Mouse (Mus musculus): ENCODE data around the gene Lamb3. TPM values are rescaled to one million over a fixed set of nuclear protein-coding genes. Genes with fewer than 3 reads are reported as not detected.
"Not testable (repeated sequence)": the region's sequence is repeated elsewhere in the genome, so short reads cannot be mapped to it uniquely, and the experiment has no call there.

The Lamb3 gene
- total and polyA plus RNA-seq, 3 experiments: 10.1 to 14.6 (median 12.3) TPM

- in situ Hi-C loops (cut with MboI; ENCODE audit: low pct_ligation_motif_present, low pct_unique_long_range_greater_than_20kb, low sequenced_read_pairs): no loop called here
- Histone ChIP-seq H3K4me2 (ENCODE audit: insufficient read depth, low read depth, poor library complexity, severe bottlenecking) (no peak overlapping the region), H3K4me1 (ENCODE audit: control insufficient read depth in 1 of 2, insufficient read depth in 2 of 2) (no peaks in the 10 kb centered on the region), H3K27ac (ENCODE audit: insufficient read depth, low read depth) (no peak overlapping the region), H3K9me3 (replicated peaks; ENCODE audit: low read length) (no peaks in the 10 kb centered on the region), H3K9ac (ENCODE audit: insufficient read depth, low read depth) (no peak overlapping the region), H3K27me3 (replicated peaks) (no peaks in the 10 kb centered on the region), H3K36me3 (replicated peaks in 1 of 2; ENCODE audit: control insufficient read depth in 1 of 2, insufficient read depth in 1 of 2, low read length in 1 of 2) (peaks cover 0 to 14% of the 10 kb centered on the region in 2 experiments), H3K79me2 (replicated peaks; ENCODE audit: control insufficient read depth, extremely low read depth, insufficient read depth, poor library complexity, severe bottlenecking) (no peaks in the 10 kb centered on the region), H3K4me3 (replicated peaks in 1 of 3; ENCODE audit: low read depth in 2 of 3, low read length in 2 of 3, poor library complexity in 1 of 3) (no peak overlapping the region)
- no peak for TF ChIP-seq EP300 (IDR thresholded peaks at IDR 0.05; ENCODE audit: low read length)
- no peak for TF ChIP-seq ELF1 (IDR thresholded peaks at IDR 0.05; ENCODE audit: low read depth, low read length)
- TF ChIP-seq JUN (IDR thresholded peaks at IDR 0.05; ENCODE audit: insufficient read depth, low read depth, low read length): no peak
- TF ChIP-seq USF1 (IDR thresholded peaks at IDR 0.05; ENCODE audit: low read depth, low read length): no peak
- TF ChIP-seq HCFC1 (IDR thresholded peaks at IDR 0.05; ENCODE audit: low read depth, low read length): no peak
- no peak for TF ChIP-seq SIN3A (IDR thresholded peaks at IDR 0.05; ENCODE audit: low read length)
- no peak for TF ChIP-seq ZKSCAN1 (IDR thresholded peaks at IDR 0.05; ENCODE audit: borderline replicate concordance, low read depth, low read length)
- DNase-seq (ENCODE audit: extremely low read depth): no peak
- dilution Hi-C loops (cut with MboI; ENCODE audit: extremely low pct_ligation_motif_present, extremely low pct_unique_long_range_greater_than_20kb, low sequenced_read_pairs): no loop called here
These were observed 73.8 kb downstream of the Lamb3 start for GRCm38 (mm10) chr1:193281344-193281743.

GRCm38 (mm10) chr1:193284228-193284779 lies 76.8 kb downstream of the Lamb3 start:
- Histone ChIP-seq H3K4me3 (replicated peaks in 1 of 3; ENCODE audit: low read depth in 2 of 3, low read length in 2 of 3, poor library complexity in 1 of 3) (no peak overlapping the region), H3K36me3 (replicated peaks in 1 of 2; ENCODE audit: control insufficient read depth in 1 of 2, insufficient read depth in 1 of 2, low read length in 1 of 2) (peaks cover 0 to 11% of the 10 kb centered on the region in 2 experiments), H3K27ac (ENCODE audit: insufficient read depth, low read depth) (no peak overlapping the region), H3K4me2 (ENCODE audit: insufficient read depth, low read depth, poor library complexity, severe bottlenecking) (no peak overlapping the region), H3K9me3 (replicated peaks; ENCODE audit: low read length) (no peaks in the 10 kb centered on the region), H3K79me2 (replicated peaks; ENCODE audit: control insufficient read depth, extremely low read depth, insufficient read depth, poor library complexity, severe bottlenecking) (no peaks in the 10 kb centered on the region), H3K4me1 (ENCODE audit: control insufficient read depth in 1 of 2, insufficient read depth in 2 of 2) (peaks cover 0 to 4% of the 10 kb centered on the region in 2 experiments; a peak in 1 of 4 replicates), H3K9ac (ENCODE audit: insufficient read depth, low read depth) (no peak overlapping the region), H3K27me3 (replicated peaks) (no peaks in the 10 kb centered on the region)
- in situ Hi-C loops (cut with MboI; ENCODE audit: low pct_ligation_motif_present, low pct_unique_long_range_greater_than_20kb, low sequenced_read_pairs): no loop called here
- no peak for DNase-seq (ENCODE audit: extremely low read depth)
- TF ChIP-seq MAX (IDR thresholded peaks at IDR 0.05; ENCODE audit: low read length): no peak
- no peak for TF ChIP-seq ZMIZ1 (IDR thresholded peaks at IDR 0.05; ENCODE audit: low read depth, low read length)
- TF ChIP-seq MEF2A (IDR thresholded peaks at IDR 0.05; ENCODE audit: borderline replicate concordance, low read depth, low read length): no peak
- no peak for TF ChIP-seq CHD2 (IDR thresholded peaks at IDR 0.05; ENCODE audit: low read length)
- TF ChIP-seq SMC3 (IDR thresholded peaks at IDR 0.05; ENCODE audit: low read depth, low read length): no peak
- TF ChIP-seq SIN3A (IDR thresholded peaks at IDR 0.05; ENCODE audit: low read length): no peak
- dilution Hi-C loops (cut with MboI; ENCODE audit: extremely low pct_ligation_motif_present, extremely low pct_unique_long_range_greater_than_20kb, low sequenced_read_pairs): no loop called here

- in situ Hi-C loops (cut with MboI; ENCODE audit: low pct_ligation_motif_present, low pct_unique_long_range_greater_than_20kb, low sequenced_read_pairs); H3K36me3 ChIP-seq (replicated peaks in 1 of 2; ENCODE audit: control insufficient read depth in 1 of 2, insufficient read depth in 1 of 2, low read length in 1 of 2); H3K27me3 ChIP-seq (replicated peaks); H3K9me3 ChIP-seq (replicated peaks; ENCODE audit: low read length); dilution Hi-C loops (cut with MboI; ENCODE audit: extremely low pct_ligation_motif_present, extremely low pct_unique_long_range_greater_than_20kb, low sequenced_read_pairs); H3K4me3 ChIP-seq (replicated peaks in 1 of 3; ENCODE audit: low read depth in 2 of 3, low read length in 2 of 3, poor library complexity in 1 of 3); H3K79me2 ChIP-seq (replicated peaks; ENCODE audit: control insufficient read depth, extremely low read depth, insufficient read depth, poor library complexity, severe bottlenecking); H3K27ac ChIP-seq (ENCODE audit: insufficient read depth, low read depth); DNase-seq (ENCODE audit: extremely low read depth); H3K4me1 ChIP-seq (ENCODE audit: control insufficient read depth in 1 of 2, insufficient read depth in 2 of 2); H3K4me2 ChIP-seq (ENCODE audit: insufficient read depth, low read depth, poor library complexity, severe bottlenecking); H3K9ac ChIP-seq (ENCODE audit: insufficient read depth, low read depth): not testable (repeated sequence)
These were observed 78.3 kb downstream of the Lamb3 start for GRCm38 (mm10) chr1:193285766-193286325.

Data from CH12.LX (cell line).